Mouse (Mus musculus): ENCODE measurements around the gene Hmgcl. TPM values are rescaled to one million over a fixed set of nuclear protein-coding genes. Genes with fewer than 3 reads are reported as not detected.

The Hmgcl gene
- polyA plus RNA-seq, 1 experiment from 2014 or later: 232 TPM

- TF ChIP-seq CTCF (IDR thresholded peaks at IDR 0.05; ENCODE audit: low read depth): no peak
- Histone ChIP-seq H3K27me3 (replicated peaks; ENCODE audit: control insufficient read depth, insufficient read depth, low read length) (no peaks in the 10 kb centered on the region), H3K4me2 (replicated peaks; ENCODE audit: low read depth) (no peak overlapping the region), H3K36me3 (ENCODE audit: control insufficient read depth, insufficient read depth) (peaks cover 89% of the 10 kb centered on the region), H3K4me3 (ENCODE audit: low read depth, low read length) (no peak overlapping the region), H3K9ac (ENCODE audit: low read depth, low read length) (no peak overlapping the region), H3K9me3 (ENCODE audit: control insufficient read depth) (no peaks in the 10 kb centered on the region), H3K4me1 (replicated peaks; ENCODE audit: control insufficient read depth, insufficient read depth, low read length) (no peaks in the 10 kb centered on the region), H3K27ac (ENCODE audit: low read depth, low read length) (no peak overlapping the region)
- ATAC-seq: no peak
- WGBS: 87% methylated on average over 8 of the region's 8 CpGs
Observed at GRCm38 (mm10) chr4:136008782-136009447, 62.7 kb downstream of the Hmgcl start.

GRCm38 (mm10) chr4:136010586-136010985 is 64.3 kb downstream of the Hmgcl start:
- H3K4me2 ChIP-seq (replicated peaks; ENCODE audit: low read depth): no peak overlapping the region
- no peak overlapping the region for H3K9ac ChIP-seq (ENCODE audit: low read depth, low read length)
- no peak for TF ChIP-seq CTCF (IDR thresholded peaks at IDR 0.05; ENCODE audit: low read depth)
- 82% methylated on average over 4 of the region's 4 CpGs for WGBS
- H3K4me3 ChIP-seq (ENCODE audit: low read depth, low read length): no peak overlapping the region
- H3K36me3 ChIP-seq (ENCODE audit: control insufficient read depth, insufficient read depth): peaks cover 73% of the 10 kb centered on the region
- H3K27ac ChIP-seq (ENCODE audit: low read depth, low read length): peak overlapping the region; percentile 28; the same call in 1 of the 2 replicates
- ATAC-seq: no peak
- H3K4me1 ChIP-seq (replicated peaks; ENCODE audit: control insufficient read depth, insufficient read depth, low read length): no peaks in the 10 kb centered on the region
- no peaks in the 10 kb centered on the region for H3K9me3 ChIP-seq (ENCODE audit: control insufficient read depth)
- no peaks in the 10 kb centered on the region for H3K27me3 ChIP-seq (replicated peaks; ENCODE audit: control insufficient read depth, insufficient read depth, low read length)

Other genes with a start within 250 kb of the Hmgcl start
- 7.7 and 7.8 TPM in 2 replicates for gene Il22ra1, start 218.3 kb upstream of the Hmgcl start, polyA plus RNA-seq (2015; fragmentation: Nextera tagmentation; extraction: Ambion mirVana)
- gene Myom3, start 186.7 kb upstream of the Hmgcl start, polyA plus RNA-seq (2015; fragmentation: Nextera tagmentation; extraction: Ambion mirVana): 0.66 and 0.72 TPM in 2 replicates
- gene Srsf10, start 90.7 kb upstream of the Hmgcl start, polyA plus RNA-seq (2015; fragmentation: Nextera tagmentation; extraction: Ambion mirVana): 84.2 and 89.2 TPM in 2 replicates
- gene Pnrc2, start 72.6 kb upstream of the Hmgcl start, polyA plus RNA-seq (2015; fragmentation: Nextera tagmentation; extraction: Ambion mirVana): 103 and 114 TPM in 2 replicates
- gene Cnr2, start 51.1 kb upstream of the Hmgcl start, polyA plus RNA-seq (2015; fragmentation: Nextera tagmentation; extraction: Ambion mirVana): 0.14 and 0.24 TPM in 2 replicates
- gene Fuca1, start 25.7 kb upstream of the Hmgcl start, polyA plus RNA-seq (2015; fragmentation: Nextera tagmentation; extraction: Ambion mirVana): 717 and 739 TPM in 2 replicates
- 99.5 and 131 TPM in 2 replicates for gene Gale, start 17.3 kb downstream of the Hmgcl start, polyA plus RNA-seq (2015; fragmentation: Nextera tagmentation; extraction: Ambion mirVana)
- 90.3 and 94.9 TPM in 2 replicates for gene Lypla2, start 26.2 kb downstream of the Hmgcl start, polyA plus RNA-seq (2015; fragmentation: Nextera tagmentation; extraction: Ambion mirVana)
- 56.7 and 57.7 TPM in 2 replicates for gene Pithd1, start 40.8 kb downstream of the Hmgcl start, polyA plus RNA-seq (2015; fragmentation: Nextera tagmentation; extraction: Ambion mirVana)
- gene Eloa, start 75.3 kb downstream of the Hmgcl start, polyA plus RNA-seq (2015; fragmentation: Nextera tagmentation; extraction: Ambion mirVana): 17.1 and 18.3 TPM in 2 replicates
- gene Rpl11, start 107.0 kb downstream of the Hmgcl start, polyA plus RNA-seq (2015; fragmentation: Nextera tagmentation; extraction: Ambion mirVana): 268 and 276 TPM in 2 replicates
- 106 and 118 TPM in 2 replicates for gene Id3, start 197.0 kb downstream of the Hmgcl start, polyA plus RNA-seq (2015; fragmentation: Nextera tagmentation; extraction: Ambion mirVana)
- gene E2f2, start 225.9 kb downstream of the Hmgcl start, polyA plus RNA-seq (2015; fragmentation: Nextera tagmentation; extraction: Ambion mirVana): 4.1 and 4.2 TPM in 2 replicates